Mouse (Mus musculus) bone marrow macrophage, adult 2 months (primary cell): ENCODE results near the gene Tspan32.

Experiments used
- CTCF ChIP-seq: IDR thresholded peaks from 2 replicates; pipeline ENCODE4 v1.5.1; 2012; ENCODE audit warnings: low read depth, mild to moderate bottlenecking, low read length, moderate library complexity
- POLR2A ChIP-seq: IDR thresholded peaks from 2 replicates; pipeline ENCODE4 v1.6.1; 2012; ENCODE audit warnings: mild to moderate bottlenecking, low read depth, low read length, borderline replicate concordance

- TF ChIP-seq POLR2A = no peak
- no peak for TF ChIP-seq CTCF
These were observed 22.9 kb upstream of the Tspan32 start for GRCm38 (mm10) chr7:142981908-142982307.
